Mouse (Mus musculus): ENCODE results near the gene Ubac1. TPM values are rescaled to one million over a fixed set of nuclear protein-coding genes. Genes with fewer than 3 reads are reported as not detected.

Gene Ubac1
- total and polyA plus RNA-seq, 3 experiments, result 80.3 to 99.7 (median 90.0) TPM

DNA sequence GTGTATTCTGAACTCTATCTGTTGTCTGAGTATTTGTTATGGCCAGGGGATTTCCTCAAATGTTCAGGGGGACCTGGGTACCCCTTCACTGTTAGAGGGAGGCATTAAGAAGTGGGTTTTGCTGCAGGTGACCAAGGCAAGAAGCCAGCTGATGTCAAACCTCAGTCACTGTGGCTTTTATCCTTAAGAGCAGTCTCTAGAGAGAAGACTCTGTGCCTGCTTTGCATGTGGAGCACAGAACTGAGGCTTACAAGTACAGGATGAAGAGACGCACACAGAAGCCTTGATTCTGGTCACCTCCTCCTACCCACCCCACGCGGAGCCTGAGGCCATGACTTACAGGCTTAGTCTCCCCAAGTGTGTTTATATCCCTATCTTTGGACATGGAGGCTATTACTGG, 72.3 kb downstream of the Ubac1 start:
- Histone ChIP-seq H3K9me3 (replicated peaks; ENCODE audit: low read length) (no peaks in the 10 kb centered on the region), H3K4me1 (ENCODE audit: control insufficient read depth in 1 of 2, insufficient read depth in 2 of 2) (peaks cover 8 to 54% of the 10 kb centered on the region in 2 experiments), H3K79me2 (replicated peaks; ENCODE audit: control insufficient read depth, extremely low read depth, insufficient read depth, poor library complexity, severe bottlenecking) (no peaks in the 10 kb centered on the region; the same call in none of the 2 replicates), H3K27ac (ENCODE audit: insufficient read depth, low read depth) (no peak overlapping the region), H3K4me2 (ENCODE audit: insufficient read depth, low read depth, poor library complexity, severe bottlenecking) (0 out of 2 replicates have a peak overlapping the region, but pooled peaks have one; percentile 40), H3K9ac (ENCODE audit: insufficient read depth, low read depth) (no peak overlapping the region), H3K4me3 (replicated peaks in 1 of 3; ENCODE audit: low read depth in 2 of 3, low read length in 2 of 3, poor library complexity in 1 of 3) (no peak overlapping the region), H3K36me3 (replicated peaks in 1 of 2; ENCODE audit: control insufficient read depth in 1 of 2, insufficient read depth in 1 of 2, low read length in 1 of 2) (peaks cover 32 to 74% of the 10 kb centered on the region in 2 experiments), H3K27me3 (replicated peaks) (no peaks in the 10 kb centered on the region)
- in situ Hi-C loops (cut with MboI; ENCODE audit: low pct_ligation_motif_present, low pct_unique_long_range_greater_than_20kb, low sequenced_read_pairs), result no loop called here
- dilution Hi-C loops (cut with MboI; ENCODE audit: extremely low pct_ligation_motif_present, extremely low pct_unique_long_range_greater_than_20kb, low sequenced_read_pairs), result no loop called here
- TF ChIP-seq SIN3A (IDR thresholded peaks at IDR 0.05; ENCODE audit: low read length) (no peak), EP300 (IDR thresholded peaks at IDR 0.05; ENCODE audit: low read length) (peak; percentile 53), MEF2A (IDR thresholded peaks at IDR 0.05; ENCODE audit: borderline replicate concordance, low read depth, low read length) (0 out of 2 replicates have a peak, but pooled peaks have one; percentile 18), POLR2A (IDR thresholded peaks at IDR 0.05; ENCODE audit: low read depth, low read length) (no peak), BHLHE40 (IDR thresholded peaks at IDR 0.05; ENCODE audit: low read depth, low read length) (peak; percentile 75), TCF12 (IDR thresholded peaks at IDR 0.05; ENCODE audit: low read depth, low read length) (peak; percentile 15; the same call in 1 of the 2 replicates), ETS1 (conservative IDR thresholded peaks at IDR 0.05; ENCODE audit: low read depth, low read length) (peak; percentile 75), USF1 (IDR thresholded peaks at IDR 0.05; ENCODE audit: low read depth, low read length) (no peak), JUN (IDR thresholded peaks at IDR 0.05; ENCODE audit: insufficient read depth, low read depth, low read length) (no peak), MAZ (IDR thresholded peaks at IDR 0.05; ENCODE audit: low read depth, low read length) (no peak), MYC (IDR thresholded peaks at IDR 0.05; ENCODE audit: low read depth, low read length) (0 out of 2 replicates have a peak, but pooled peaks have one; percentile 30), POLR2AphosphoS2 (IDR thresholded peaks at IDR 0.05; ENCODE audit: low read depth, low read length) (no peak)
- peak; percentile 72 for DNase-seq (ENCODE audit: extremely low read depth)

Other genes with a start within 250 kb of the Ubac1 start
- not detected in 2 replicates for gene Lcn11, start 244.7 kb downstream of the Ubac1 start, total RNA-seq (2012; rRNA removed)
- gene Lcn11, start 244.7 kb downstream of the Ubac1 start, total RNA-seq (2014; rRNA removed), result not detected in 2 replicates
- not detected in 2 replicates for gene Lcn11, start 244.7 kb downstream of the Ubac1 start, polyA plus RNA-seq (2012; ENCODE audit: insufficient read length, low read depth)
- not detected in 2 replicates for gene Gm13539, start 239.5 kb downstream of the Ubac1 start, total RNA-seq (2012; rRNA removed)
- not detected in 2 replicates for gene Gm13539, start 239.5 kb downstream of the Ubac1 start, total RNA-seq (2014; rRNA removed)
- not detected in 2 replicates for gene Gm13539, start 239.5 kb downstream of the Ubac1 start, polyA plus RNA-seq (2012; ENCODE audit: insufficient read length, low read depth)
- not detected in 2 replicates for gene Glt6d1, start 205.9 kb downstream of the Ubac1 start, total RNA-seq (2012; rRNA removed)
- gene Glt6d1, start 205.9 kb downstream of the Ubac1 start, total RNA-seq (2014; rRNA removed), result not detected in 2 replicates
- gene Glt6d1, start 205.9 kb downstream of the Ubac1 start, polyA plus RNA-seq (2012; ENCODE audit: insufficient read length, low read depth), result not detected in 2 replicates
- not detected in 2 replicates for gene Lcn9, start 198.6 kb downstream of the Ubac1 start, total RNA-seq (2012; rRNA removed)
- not detected in 2 replicates for gene Lcn9, start 198.6 kb downstream of the Ubac1 start, total RNA-seq (2014; rRNA removed)
- not detected in 2 replicates for gene Lcn9, start 198.6 kb downstream of the Ubac1 start, polyA plus RNA-seq (2012; ENCODE audit: insufficient read length, low read depth)
- gene Sohlh1, start 174.5 kb downstream of the Ubac1 start, total RNA-seq (2012; rRNA removed), result not detected in 2 replicates
- gene Sohlh1, start 174.5 kb downstream of the Ubac1 start, total RNA-seq (2014; rRNA removed), result not detected in 2 replicates
- gene Sohlh1, start 174.5 kb downstream of the Ubac1 start, polyA plus RNA-seq (2012; ENCODE audit: insufficient read length, low read depth), result not detected in 2 replicates
- gene Kcnt1, start 158.0 kb downstream of the Ubac1 start, total RNA-seq (2012; rRNA removed), result 0.04 TPM in 1 of 2 replicates, not detected in the other
- gene Kcnt1, start 158.0 kb downstream of the Ubac1 start, total RNA-seq (2014; rRNA removed), result not detected in 2 replicates
- gene Kcnt1, start 158.0 kb downstream of the Ubac1 start, polyA plus RNA-seq (2012; ENCODE audit: insufficient read length, low read depth), result not detected in 2 replicates
- 13.8 and 17.2 TPM in 2 replicates for gene Camsap1, start 38.5 kb downstream of the Ubac1 start, total RNA-seq (2012; rRNA removed)
- gene Camsap1, start 38.5 kb downstream of the Ubac1 start, total RNA-seq (2014; rRNA removed), result 6.2 and 6.9 TPM in 2 replicates
- gene Camsap1, start 38.5 kb downstream of the Ubac1 start, polyA plus RNA-seq (2012; ENCODE audit: insufficient read length, low read depth), result 22.1 and 23.4 TPM in 2 replicates
- 1.6 and 2.3 TPM in 2 replicates for gene Nacc2, start 101.5 kb upstream of the Ubac1 start, total RNA-seq (2012; rRNA removed)
- 0.59 and 0.88 TPM in 2 replicates for gene Nacc2, start 101.5 kb upstream of the Ubac1 start, total RNA-seq (2014; rRNA removed)
- 1.1 TPM in 2 replicates for gene Nacc2, start 101.5 kb upstream of the Ubac1 start, polyA plus RNA-seq (2012; ENCODE audit: insufficient read length, low read depth)
- gene Lhx3, start 186.5 kb upstream of the Ubac1 start, total RNA-seq (2012; rRNA removed), result not detected in 2 replicates
- gene Lhx3, start 186.5 kb upstream of the Ubac1 start, total RNA-seq (2014; rRNA removed), result not detected in 2 replicates
- gene Lhx3, start 186.5 kb upstream of the Ubac1 start, polyA plus RNA-seq (2012; ENCODE audit: insufficient read length, low read depth), result not detected in 2 replicates
- 10.2 and 11.5 TPM in 2 replicates for gene Qsox2, start 215.8 kb upstream of the Ubac1 start, total RNA-seq (2012; rRNA removed)
- gene Qsox2, start 215.8 kb upstream of the Ubac1 start, total RNA-seq (2014; rRNA removed), result 9.3 and 9.5 TPM in 2 replicates
- gene Qsox2, start 215.8 kb upstream of the Ubac1 start, polyA plus RNA-seq (2012; ENCODE audit: insufficient read length, low read depth), result 5.2 and 6.4 TPM in 2 replicates

All from CH12.LX (cell line).